Mouse (Mus musculus): ENCODE measurements around the gene T2. TPM values are rescaled to one million over a fixed set of nuclear protein-coding genes. Genes with fewer than 3 reads are reported as not detected.
"Not testable (repeated sequence)": the region's sequence is repeated elsewhere in the genome, so short reads cannot be mapped to it uniquely, and the experiment has no call there.

T2 gene
- polyA plus RNA-seq, 1 experiment from 2014 or later = 0.58 TPM

GRCm38 (mm10) chr17:8403932-8404331 lies 48.1 kb downstream of the T2 start:
- 61% methylated on average over 8 of the region's 8 CpGs for WGBS
- ATAC-seq (ENCODE audit: low FRiP score, low read depth) = not testable (repeated sequence)

GRCm38 (mm10) chr17:8406285-8406684 lies 50.5 kb downstream of the T2 start:
- no peak overlapping the region for H3K4me3 ChIP-seq
- H3K27me3 ChIP-seq = no peaks in the 10 kb centered on the region
- no peak for ATAC-seq (ENCODE audit: low FRiP score, low read depth)
- 22% methylated on average over 6 of the region's 6 CpGs for WGBS
- no peak overlapping the region for H3K4me2 ChIP-seq
- no peak overlapping the region for H3K9ac ChIP-seq
- no peak overlapping the region for H3K27ac ChIP-seq (replicated peaks)
- H3K36me3 ChIP-seq = no peaks in the 10 kb centered on the region
- H3K9me3 ChIP-seq = no peaks in the 10 kb centered on the region
- peaks cover 7% of the 10 kb centered on the region for H3K4me1 ChIP-seq (replicated peaks)

More at GRCm38 (mm10) chr17:8403932-8404331, 48.1 kb downstream of the T2 start:
- not testable (repeated sequence) for H3K4me3 ChIP-seq; H3K27me3 ChIP-seq; H3K4me2 ChIP-seq; H3K27ac ChIP-seq (replicated peaks); H3K9ac ChIP-seq; H3K4me1 ChIP-seq (replicated peaks); H3K9me3 ChIP-seq; H3K36me3 ChIP-seq

- H3K4me3 ChIP-seq; ATAC-seq (ENCODE audit: low FRiP score, low read depth); H3K27me3 ChIP-seq; H3K4me1 ChIP-seq (replicated peaks); H3K36me3 ChIP-seq; H3K4me2 ChIP-seq; H3K9me3 ChIP-seq; H3K9ac ChIP-seq; H3K27ac ChIP-seq (replicated peaks): not testable (repeated sequence)
- WGBS = 65% methylated on average over 4 of the region's 4 CpGs
Measured at GRCm38 (mm10) chr17:8408002-8408401, 52.2 kb downstream of the T2 start.

- H3K9me3 ChIP-seq = no peaks in the 10 kb centered on the region
- H3K27ac ChIP-seq (replicated peaks) = no peak overlapping the region
- WGBS = 9% methylated on average over 16 of the region's 16 CpGs
- H3K36me3 ChIP-seq = no peaks in the 10 kb centered on the region
- H3K4me1 ChIP-seq (replicated peaks) = peaks cover 7% of the 10 kb centered on the region
- H3K9ac ChIP-seq = no peak overlapping the region
- no peak; the same call in 1 of the 2 replicates for ATAC-seq (ENCODE audit: low FRiP score, low read depth)
- no peak overlapping the region for H3K4me2 ChIP-seq
- no peak overlapping the region for H3K4me3 ChIP-seq
- no peaks in the 10 kb centered on the region; the same call in 1 of the 2 replicates for H3K27me3 ChIP-seq
Measured at GRCm38 (mm10) chr17:8408589-8409295, 53.0 kb downstream of the T2 start.

GRCm38 (mm10) chr17:8410330-8410729 lies 54.5 kb downstream of the T2 start:
- Histone ChIP-seq H3K36me3 (no peaks in the 10 kb centered on the region), H3K9ac (no peak overlapping the region), H3K4me1 (replicated peaks) (peaks cover 7% of the 10 kb centered on the region), H3K27ac (replicated peaks) (no peak overlapping the region), H3K27me3 (no peaks in the 10 kb centered on the region; the same call in 1 of the 2 replicates), H3K9me3 (no peaks in the 10 kb centered on the region), H3K4me2 (no peak overlapping the region), H3K4me3 (no peak overlapping the region)
- ATAC-seq (ENCODE audit: low FRiP score, low read depth) = no peak
- 91% methylated on average over 2 of the region's 2 CpGs for WGBS

GRCm38 (mm10) chr17:8413656-8414055 lies 57.9 kb downstream of the T2 start:
- H3K4me1 ChIP-seq (replicated peaks) = peaks cover 2% of the 10 kb centered on the region
- 57% methylated on average over 5 of the region's 5 CpGs for WGBS
- no peak overlapping the region for H3K9ac ChIP-seq
- no peaks in the 10 kb centered on the region for H3K9me3 ChIP-seq
- no peaks in the 10 kb centered on the region for H3K36me3 ChIP-seq
- H3K27me3 ChIP-seq = no peaks in the 10 kb centered on the region; the same call in 1 of the 2 replicates
- ATAC-seq (ENCODE audit: low FRiP score, low read depth) = no peak; the same call in 1 of the 2 replicates
- H3K4me3 ChIP-seq = no peak overlapping the region
- no peak overlapping the region for H3K27ac ChIP-seq (replicated peaks)
- no peak overlapping the region for H3K4me2 ChIP-seq

- no peak overlapping the region for H3K27ac ChIP-seq (replicated peaks)
- 14% methylated on average over 8 of the region's 8 CpGs for WGBS
- H3K9ac ChIP-seq = no peak overlapping the region
- no peak overlapping the region for H3K4me2 ChIP-seq
- no peaks in the 10 kb centered on the region for H3K9me3 ChIP-seq
- no peak overlapping the region for H3K4me3 ChIP-seq
- no peaks in the 10 kb centered on the region for H3K36me3 ChIP-seq
- no peaks in the 10 kb centered on the region; the same call in 1 of the 2 replicates for H3K4me1 ChIP-seq (replicated peaks)
- ATAC-seq (ENCODE audit: low FRiP score, low read depth) = no peak
- no peaks in the 10 kb centered on the region; the same call in 1 of the 2 replicates for H3K27me3 ChIP-seq
Measured at GRCm38 (mm10) chr17:8415533-8415932, 59.7 kb downstream of the T2 start.

GRCm38 (mm10) chr17:8416865-8417264 lies 61.1 kb downstream of the T2 start:
- Histone ChIP-seq H3K4me1 (replicated peaks) (no peaks in the 10 kb centered on the region; the same call in 1 of the 2 replicates), H3K36me3 (no peaks in the 10 kb centered on the region), H3K9me3 (no peaks in the 10 kb centered on the region), H3K27ac (replicated peaks) (no peak overlapping the region), H3K4me2 (no peak overlapping the region), H3K4me3 (no peak overlapping the region), H3K27me3 (no peaks in the 10 kb centered on the region; the same call in 1 of the 2 replicates), H3K9ac (no peak overlapping the region)
- 60% methylated on average over 8 of the region's 8 CpGs for WGBS
- ATAC-seq (ENCODE audit: low FRiP score, low read depth) = no peak

GRCm38 (mm10) chr17:8420739-8421138 lies 64.9 kb downstream of the T2 start:
- H3K9ac ChIP-seq = no peak overlapping the region
- no peaks in the 10 kb centered on the region for H3K36me3 ChIP-seq
- ATAC-seq (ENCODE audit: low FRiP score, low read depth) = no peak
- H3K27ac ChIP-seq (replicated peaks) = no peak overlapping the region
- no peaks in the 10 kb centered on the region for H3K4me1 ChIP-seq (replicated peaks)
- 59% methylated on average over 1 of the region's 1 CpGs for WGBS
- H3K4me3 ChIP-seq = no peak overlapping the region
- H3K4me2 ChIP-seq = no peak overlapping the region
- H3K27me3 ChIP-seq = no peaks in the 10 kb centered on the region
- no peaks in the 10 kb centered on the region for H3K9me3 ChIP-seq

- H3K9ac ChIP-seq = no peak overlapping the region
- WGBS = 43% methylated on average over 5 of the region's 5 CpGs
- no peaks in the 10 kb centered on the region for H3K36me3 ChIP-seq
- H3K9me3 ChIP-seq = no peaks in the 10 kb centered on the region
- no peak overlapping the region for H3K27ac ChIP-seq (replicated peaks)
- H3K4me2 ChIP-seq = no peak overlapping the region
- H3K27me3 ChIP-seq = no peaks in the 10 kb centered on the region; the same call in 1 of the 2 replicates
- H3K4me1 ChIP-seq (replicated peaks) = no peaks in the 10 kb centered on the region
- no peak overlapping the region for H3K4me3 ChIP-seq
- no peak for ATAC-seq (ENCODE audit: low FRiP score, low read depth)
Measured at GRCm38 (mm10) chr17:8421517-8421916, 65.7 kb downstream of the T2 start.

- Histone ChIP-seq H3K36me3 (no peaks in the 10 kb centered on the region), H3K4me1 (replicated peaks) (no peaks in the 10 kb centered on the region), H3K9ac (no peak overlapping the region), H3K4me2 (no peak overlapping the region), H3K27ac (replicated peaks) (no peak overlapping the region), H3K27me3 (peaks cover 6% of the 10 kb centered on the region), H3K4me3 (no peak overlapping the region), H3K9me3 (no peaks in the 10 kb centered on the region)
- ATAC-seq (ENCODE audit: low FRiP score, low read depth) = no peak
- 47% methylated on average over 2 of the region's 2 CpGs for WGBS
Measured at GRCm38 (mm10) chr17:8423283-8423682, 67.5 kb downstream of the T2 start.

GRCm38 (mm10) chr17:8429436-8429835 lies 73.6 kb downstream of the T2 start:
- Histone ChIP-seq H3K9ac (no peak overlapping the region), H3K27me3 (peaks cover 68% of the 10 kb centered on the region), H3K36me3 (no peaks in the 10 kb centered on the region), H3K4me3 (no peak overlapping the region), H3K27ac (replicated peaks) (no peak overlapping the region), H3K4me1 (replicated peaks) (peaks cover 24% of the 10 kb centered on the region), H3K4me2 (no peak overlapping the region; the same call in 1 of the 2 replicates), H3K9me3 (no peaks in the 10 kb centered on the region)
- WGBS = under 1% methylated on average over 16 of the region's 16 CpGs
- no peak for ATAC-seq (ENCODE audit: low FRiP score, low read depth)

- peaks cover 29% of the 10 kb centered on the region for H3K4me1 ChIP-seq (replicated peaks)
- no peak overlapping the region for H3K4me2 ChIP-seq
- H3K27me3 ChIP-seq = peaks cover 72% of the 10 kb centered on the region
- H3K36me3 ChIP-seq = no peaks in the 10 kb centered on the region
- no peak overlapping the region for H3K9ac ChIP-seq
- H3K27ac ChIP-seq (replicated peaks) = no peak overlapping the region
- WGBS = under 1% methylated on average over 5 of the region's 5 CpGs
- no peak overlapping the region for H3K4me3 ChIP-seq
- no peak for ATAC-seq (ENCODE audit: low FRiP score, low read depth)
- H3K9me3 ChIP-seq = no peaks in the 10 kb centered on the region
Measured at GRCm38 (mm10) chr17:8429896-8430295, 74.1 kb downstream of the T2 start.

All from hindbrain, embryonic 15.5 days (tissue).